9 mouse cellular contexts compared by ENCODE assay signal in genomic region chr14:73117411-73118392, GRCm38 (mm10). TPM values are rescaled to one million over a fixed set of nuclear protein-coding genes. Genes with fewer than 3 reads are reported as not detected.
A peak's percentile ranks its signal among the peaks of the same experiment; 100 is the strongest.
DNase-seq lines count a peak whose midpoint lies in the region; ATAC-seq and TF ChIP-seq lines count a peak whose summit lies in the region.
"Had no signal": no experiment of that assay in that cellular context is flagged by ENCODE, and none has a peak within 500 bp of the region (broad histone marks: within the 10 kb centered on the region; RNA-seq: fewer than 3 reads in every experiment).

No protein-coding gene starts in this region.

- H3K36me3 ChIP-seq in kidney, postnatal 0 days (ENCODE audit: insufficient read depth, low read length): no peaks in the 10 kb centered on the region
- H3K36me3 ChIP-seq in embryonic facial prominence, embryonic 13.5 days: no peaks in the 10 kb centered on the region
- no peaks in the 10 kb centered on the region for H3K36me3 ChIP-seq in liver, postnatal 0 days (replicated peaks; ENCODE audit: insufficient read depth, low read length)
- H3K36me3 ChIP-seq in forebrain, embryonic 11.5 days (ENCODE audit: control insufficient read depth, insufficient read depth, low read length): no peaks in the 10 kb centered on the region
- H3K36me3 ChIP-seq: hindbrain, embryonic 10.5 days; midbrain, embryonic 13.5 days had no signal

- no peaks in the 10 kb centered on the region for H3K9me3 ChIP-seq in kidney, postnatal 0 days (replicated peaks; ENCODE audit: low read length)
- H3K9me3 ChIP-seq in embryonic facial prominence, embryonic 13.5 days: no peaks in the 10 kb centered on the region
- H3K9me3 ChIP-seq in liver, postnatal 0 days (ENCODE audit: low read length): no peaks in the 10 kb centered on the region
- no peaks in the 10 kb centered on the region for H3K9me3 ChIP-seq in forebrain, embryonic 11.5 days (ENCODE audit: control insufficient read depth, low read length)
- H3K9me3 ChIP-seq: hindbrain, embryonic 10.5 days; midbrain, embryonic 13.5 days had no signal

- DNase-seq in kidney, postnatal 0 days (ENCODE audit: low spot score): peak; percentile 33
- no peak for DNase-seq in kidney, adult 8-10 months
- peak; percentile 35 for DNase-seq in MN1 (ENCODE audit: low spot score)
- no peak for DNase-seq in liver, postnatal 0 days
- DNase-seq in testis, postnatal 10 days (ENCODE audit: low spot score): no peak
- DNase-seq in forebrain, embryonic 11.5 days (ENCODE audit: low spot score): no peak

- peak; percentile 53 for TF ChIP-seq CTCF in kidney, postnatal 0 days (IDR thresholded peaks at IDR 0.05; ENCODE audit: low read depth)
- peak; percentile 39; the same call in 1 of the 2 replicates for TF ChIP-seq CTCF in liver, postnatal 0 days (IDR thresholded peaks at IDR 0.05; ENCODE audit: low read depth)

- peak overlapping the region; percentile 37 for H3K4me2 ChIP-seq in kidney, postnatal 0 days (ENCODE audit: low read length)
- peak overlapping the region; percentile 52 for H3K4me2 ChIP-seq in embryonic facial prominence, embryonic 13.5 days
- peak overlapping the region; percentile 56 for H3K4me2 ChIP-seq in liver, postnatal 0 days (ENCODE audit: low read depth, low read length)
- no peak overlapping the region for H3K4me2 ChIP-seq in forebrain, embryonic 11.5 days (ENCODE audit: low read depth, low read length, severe bottlenecking)
- H3K4me2 ChIP-seq: midbrain, embryonic 13.5 days had no signal

- no peak overlapping the region for H3K4me3 ChIP-seq in kidney, postnatal 0 days (replicated peaks; ENCODE audit: low read depth, low read length)
- no peak overlapping the region; the same call in 1 of the 2 replicates for H3K4me3 ChIP-seq in embryonic facial prominence, embryonic 13.5 days
- H3K4me3 ChIP-seq in liver, postnatal 0 days (ENCODE audit: low read depth, low read length): no peak overlapping the region
- H3K4me3 ChIP-seq in forebrain, embryonic 11.5 days (ENCODE audit: low read depth, low read length): no peak overlapping the region
- H3K4me3 ChIP-seq: hindbrain, embryonic 10.5 days; midbrain, embryonic 13.5 days had no signal

- 77% methylated on average over 7 of the region's 7 CpGs for WGBS in kidney, postnatal 0 days
- 72% methylated on average over 7 of the region's 7 CpGs for WGBS in embryonic facial prominence, embryonic 13.5 days
- WGBS in liver, postnatal 0 days (ENCODE audit: insufficient replicate concordance): 70% methylated on average over 7 of the region's 7 CpGs
- WGBS in forebrain, embryonic 11.5 days: 85% methylated on average over 7 of the region's 7 CpGs

- H3K4me1 ChIP-seq in kidney, postnatal 0 days (replicated peaks; ENCODE audit: insufficient read depth, low read length): no peaks in the 10 kb centered on the region; the same call in 1 of the 2 replicates
- peaks cover 37% of the 10 kb centered on the region for H3K4me1 ChIP-seq in embryonic facial prominence, embryonic 13.5 days
- H3K4me1 ChIP-seq in liver, postnatal 0 days (ENCODE audit: insufficient read depth): peaks cover 28% of the 10 kb centered on the region
- H3K4me1 ChIP-seq in forebrain, embryonic 11.5 days (replicated peaks; ENCODE audit: control insufficient read depth, insufficient read depth, low read length): no peaks in the 10 kb centered on the region

- no peak for TF ChIP-seq EP300 in liver, postnatal 0 days (IDR thresholded peaks at IDR 0.05; ENCODE audit: low read depth)

- H3K27ac ChIP-seq in kidney, postnatal 0 days: no peak overlapping the region
- peak overlapping the region; percentile 62; the same call in 1 of the 2 replicates for H3K27ac ChIP-seq in embryonic facial prominence, embryonic 13.5 days
- peak overlapping the region; percentile 70; the same call in 1 of the 2 replicates for H3K27ac ChIP-seq in liver, postnatal 0 days (ENCODE audit: low read depth)
- H3K27ac ChIP-seq in forebrain, embryonic 11.5 days (ENCODE audit: low read depth, low read length): no peak overlapping the region
- H3K27ac ChIP-seq: hindbrain, embryonic 10.5 days; midbrain, embryonic 13.5 days had no signal

- H3K27me3 ChIP-seq in kidney, postnatal 0 days (ENCODE audit: insufficient read depth, low read length): no peaks in the 10 kb centered on the region
- no peaks in the 10 kb centered on the region for H3K27me3 ChIP-seq in embryonic facial prominence, embryonic 13.5 days
- H3K27me3 ChIP-seq in liver, postnatal 0 days (ENCODE audit: insufficient read depth, low read length): no peaks in the 10 kb centered on the region
- H3K27me3 ChIP-seq in forebrain, embryonic 11.5 days (ENCODE audit: control insufficient read depth, insufficient read depth, low read length): no peaks in the 10 kb centered on the region
- H3K27me3 ChIP-seq: midbrain, embryonic 13.5 days had no signal

- no peak for ATAC-seq in kidney, postnatal 0 days (replicated peaks; ENCODE audit: low FRiP score, low read depth)
- ATAC-seq in embryonic facial prominence, embryonic 13.5 days (ENCODE audit: insufficient number of reproducible peaks, insufficient read depth, low FRiP score, low TSS enrichment, low read depth): no peak
- ATAC-seq in liver, postnatal 0 days: no peak
- no peak for ATAC-seq in forebrain, embryonic 11.5 days (replicated peaks; ENCODE audit: low FRiP score)
- ATAC-seq: midbrain, embryonic 13.5 days had no signal

- H3K9ac ChIP-seq in kidney, postnatal 0 days (ENCODE audit: low read depth, low read length): no peak overlapping the region
- H3K9ac ChIP-seq in embryonic facial prominence, embryonic 13.5 days: no peak overlapping the region
- no peak overlapping the region for H3K9ac ChIP-seq in liver, postnatal 0 days (replicated peaks)
- no peak overlapping the region for H3K9ac ChIP-seq in forebrain, embryonic 11.5 days (ENCODE audit: low read length)
- H3K9ac ChIP-seq: midbrain, embryonic 13.5 days had no signal

RNA-seq across cellular contexts. Expression of gene Rcbtb2, which starts 5.1 kb away (rescaled TPM):
- 87.4 and 93.7 TPM in 2 replicates for polyA plus RNA-seq in kidney, postnatal 0 days (2015; fragmentation: Nextera tagmentation; extraction: Ambion mirVana)
- polyA plus RNA-seq in embryonic facial prominence, embryonic 13.5 days (2015; fragmentation: Nextera tagmentation; extraction: Ambion mirVana): 122 and 131 TPM in 2 replicates
- 29.1 and 29.9 TPM in 2 replicates for polyA plus RNA-seq in liver, postnatal 0 days (2015; fragmentation: Nextera tagmentation; extraction: Ambion mirVana)
- 142 and 160 TPM in 2 replicates for polyA plus RNA-seq in forebrain, embryonic 11.5 days (2014; fragmentation: Nextera tagmentation; extraction: Ambion mirVana)

Comparison
In these comparisons a context has a peak if more than half of its experiments do, and no peak if none do; other contexts are left out.
1. DNase-seq: peak in kidney, postnatal 0 days (single experiment) and MN1 (single experiment); none in kidney, adult 8-10 months (0 of 2), liver, postnatal 0 days (single experiment), testis, postnatal 10 days (single experiment) and forebrain, embryonic 11.5 days (single experiment).
2. H3K27ac ChIP-seq: peak in embryonic facial prominence, embryonic 13.5 days (single experiment) and liver, postnatal 0 days (single experiment); none in kidney, postnatal 0 days (single experiment) and forebrain, embryonic 11.5 days (single experiment).